Mouse (Mus musculus) hindbrain, embryonic 10.5 days (tissue): ENCODE measurements at regions not wholly inside any gene's neighbourhood (a gene's known extent, or its start where the extent isn't known, plus 50 kb on each side); places are given as distances from the start of the nearest gene placed in this dataset.
A peak's percentile ranks its signal among the peaks of the same experiment; 100 is the strongest.

Experiments used
- DNase-seq: peaks from one replicate; pipeline ENCODE4 v3.0.0-alpha.2; 2017; ENCODE audit warnings: low spot score
- H3K27ac ChIP-seq: fragments of 300-500 bp; sonication (generic); 2 replicates; pipeline ENCODE4 v1.5.1; 2016; ENCODE audit warnings: mild to moderate bottlenecking, moderate library complexity
- H3K27me3 ChIP-seq: fragments of 300-500 bp; sonication (generic); 2 replicates; pipeline ENCODE4 v1.6.1; 2016; ENCODE audit warnings: mild to moderate bottlenecking; ENCODE audit not compliant: poor library complexity, insufficient read depth, severe bottlenecking
- H3K36me3 ChIP-seq: fragments of 300-500 bp; sonication (generic); 2 replicates; pipeline ENCODE4 v1.6.1; 2016; ENCODE audit warnings: mild to moderate bottlenecking, moderate library complexity
- H3K4me1 ChIP-seq: fragments of 300-500 bp; sonication (generic); replicated peaks from 2 replicates; pipeline ENCODE4 v1.6.1; 2016; ENCODE audit warnings: mild to moderate bottlenecking
- H3K4me3 ChIP-seq: fragments of 300-500 bp; sonication (generic); 2 replicates; pipeline ENCODE4 v1.5.1; 2016; ENCODE audit warnings: mild to moderate bottlenecking, moderate library complexity
- H3K9me3 ChIP-seq: fragments of 300-500 bp; sonication (generic); 2 replicates; pipeline ENCODE4 v1.6.1; 2016; ENCODE audit warnings: mild to moderate bottlenecking, moderate library complexity
- WGBS: fragments of 180-500 bp; shearing (Covaris S2); methylation state at CpG from one replicate; pipeline ENCODE4 v1.1.7; 2016; 5-methylcytosine and 5-hydroxymethylcytosine counted together

DNA sequence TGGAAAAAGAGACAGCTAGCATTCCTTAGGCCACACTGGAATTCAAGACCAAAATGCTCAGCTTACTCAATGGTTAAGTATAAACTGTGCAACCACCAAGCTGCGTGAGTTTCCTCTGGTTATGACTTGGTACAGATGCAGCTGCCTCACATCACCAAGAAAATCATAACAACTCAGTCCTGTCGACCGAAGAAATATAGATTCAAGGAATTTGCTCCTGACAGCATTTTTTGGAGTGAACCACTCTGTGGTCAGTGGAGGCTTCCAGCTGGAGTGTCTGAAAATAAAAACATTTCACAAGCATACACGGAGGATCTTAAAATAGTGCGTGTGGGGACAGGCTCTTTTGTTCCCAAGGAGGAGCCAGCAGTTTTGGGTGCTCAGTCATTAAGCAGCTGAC lies 253.8 kb downstream of the Bckdhb start:
- Histone ChIP-seq H3K36me3 (no peaks in the 10 kb centered on the region), H3K27me3 (no peaks in the 10 kb centered on the region), H3K9me3 (no peaks in the 10 kb centered on the region), H3K4me3 (no peak overlapping the region), H3K27ac (no peak overlapping the region), H3K4me1 (no peaks in the 10 kb centered on the region; the same call in 1 of the 2 replicates)
- DNase-seq = no peak
- WGBS = 78% methylated on average over 5 of the region's 5 CpGs

- H3K4me1 ChIP-seq = no peaks in the 10 kb centered on the region; the same call in 1 of the 2 replicates
- no peaks in the 10 kb centered on the region for H3K27me3 ChIP-seq
- H3K36me3 ChIP-seq = no peaks in the 10 kb centered on the region
- H3K27ac ChIP-seq = no peak overlapping the region
- WGBS = 42% methylated on average over 4 of the region's 4 CpGs
- DNase-seq = no peak
- H3K4me3 ChIP-seq = no peak overlapping the region
- H3K9me3 ChIP-seq = no peaks in the 10 kb centered on the region
These were observed 254.3 kb downstream of the Bckdhb start for GRCm38 (mm10) chr9:84179238-84179637.

GRCm38 (mm10) chr9:84183637-84184374 lies 258.9 kb downstream of the Bckdhb start:
- Histone ChIP-seq H3K36me3 (no peaks in the 10 kb centered on the region), H3K27ac (no peak overlapping the region), H3K27me3 (no peaks in the 10 kb centered on the region), H3K9me3 (no peaks in the 10 kb centered on the region), H3K4me1 (no peaks in the 10 kb centered on the region; the same call in 1 of the 2 replicates), H3K4me3 (no peak overlapping the region)
- no peak for DNase-seq
- 76% methylated on average over 6 of the region's 6 CpGs for WGBS

- H3K27me3 ChIP-seq = no peaks in the 10 kb centered on the region
- H3K36me3 ChIP-seq = no peaks in the 10 kb centered on the region
- WGBS = 87% methylated on average over 3 of the region's 3 CpGs
- H3K4me1 ChIP-seq = no peaks in the 10 kb centered on the region; the same call in 1 of the 2 replicates
- no peaks in the 10 kb centered on the region for H3K9me3 ChIP-seq
- no peak overlapping the region for H3K4me3 ChIP-seq
- no peak for DNase-seq
- no peak overlapping the region for H3K27ac ChIP-seq
These were observed 262.6 kb downstream of the Bckdhb start for GRCm38 (mm10) chr9:84187531-84187930.

DNA sequence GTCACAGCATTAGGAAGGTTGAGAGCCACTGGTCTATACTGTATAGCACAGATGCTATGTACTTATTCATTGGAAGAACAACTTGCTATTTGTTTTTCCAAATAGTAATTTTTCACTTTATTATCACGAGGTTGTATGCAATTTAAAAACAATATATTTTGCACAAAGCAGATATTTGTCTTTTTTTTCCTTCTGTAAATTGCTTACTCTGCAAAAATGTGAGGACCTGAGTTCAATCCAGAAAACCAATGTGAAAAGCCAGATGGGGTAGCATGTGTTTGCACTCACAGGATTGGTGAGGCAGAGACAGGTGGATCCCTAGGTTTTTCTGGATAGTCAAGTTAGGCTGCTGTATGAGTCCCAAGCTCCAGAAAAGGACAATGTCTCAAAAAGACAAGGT lies 268.5 kb downstream of the Bckdhb start:
- DNase-seq = no peak
- 74% methylated on average over 1 of the region's 1 CpGs for WGBS
- Histone ChIP-seq H3K4me3 (no peak overlapping the region), H3K9me3 (no peaks in the 10 kb centered on the region), H3K4me1 (no peaks in the 10 kb centered on the region), H3K27ac (no peak overlapping the region), H3K27me3 (no peaks in the 10 kb centered on the region), H3K36me3 (no peaks in the 10 kb centered on the region)

DNA sequence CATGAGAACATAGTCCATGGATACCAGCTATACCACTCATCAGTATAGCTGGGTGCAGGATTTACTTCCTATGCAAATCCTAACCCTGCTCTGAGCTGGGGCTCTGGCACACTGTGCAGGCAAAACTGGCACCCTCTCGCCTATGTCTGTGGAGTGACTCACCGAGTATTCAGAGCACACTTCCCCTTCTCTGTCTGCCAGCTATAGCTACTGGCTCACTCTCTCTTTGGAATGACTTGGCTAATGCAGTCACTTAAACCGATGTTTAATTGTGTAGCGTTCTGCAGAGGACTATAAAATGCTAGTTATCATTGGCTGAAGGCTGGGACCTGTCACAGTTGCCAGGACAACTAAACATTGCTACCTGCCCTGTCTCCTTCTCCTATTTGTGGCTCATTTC lies 269.8 kb downstream of the Bckdhb start:
- no peak overlapping the region for H3K4me3 ChIP-seq
- no peaks in the 10 kb centered on the region for H3K27me3 ChIP-seq
- WGBS = 92% methylated on average over 4 of the region's 4 CpGs
- H3K27ac ChIP-seq = no peak overlapping the region
- no peaks in the 10 kb centered on the region for H3K9me3 ChIP-seq
- no peak for DNase-seq
- no peaks in the 10 kb centered on the region for H3K4me1 ChIP-seq
- H3K36me3 ChIP-seq = no peaks in the 10 kb centered on the region

- Histone ChIP-seq H3K27me3 (no peaks in the 10 kb centered on the region), H3K36me3 (no peaks in the 10 kb centered on the region), H3K9me3 (no peaks in the 10 kb centered on the region), H3K27ac (no peak overlapping the region), H3K4me1 (no peaks in the 10 kb centered on the region), H3K4me3 (no peak overlapping the region)
- no peak for DNase-seq
- WGBS = 79% methylated on average over 4 of the region's 4 CpGs
These were observed 270.4 kb downstream of the Bckdhb start for GRCm38 (mm10) chr9:84195338-84195737.

DNA sequence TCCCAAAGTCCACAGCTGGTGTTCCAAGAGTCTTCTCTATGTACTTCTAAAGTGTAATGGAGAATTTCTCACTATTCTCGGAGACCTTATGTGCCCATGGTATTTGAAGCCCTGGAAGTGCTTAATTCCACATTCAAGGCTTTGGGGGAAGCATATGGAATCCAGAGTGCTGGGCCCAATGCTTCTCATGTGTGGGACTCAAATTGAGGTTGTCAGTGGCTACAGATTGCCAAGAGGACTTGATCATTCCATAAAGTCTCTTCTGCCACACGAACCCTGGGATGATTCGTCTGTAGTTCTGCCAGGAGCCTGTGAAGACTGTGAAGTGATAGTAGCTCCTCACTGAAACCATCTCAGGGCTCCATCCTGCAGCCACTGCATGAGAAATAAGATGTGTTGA lies 275.3 kb downstream of the Bckdhb start:
- Histone ChIP-seq H3K4me1 (no peaks in the 10 kb centered on the region), H3K4me3 (no peak overlapping the region), H3K36me3 (no peaks in the 10 kb centered on the region), H3K9me3 (no peaks in the 10 kb centered on the region), H3K27me3 (no peaks in the 10 kb centered on the region), H3K27ac (no peak overlapping the region)
- DNase-seq = no peak
- WGBS = 89% methylated on average over 3 of the region's 3 CpGs

GRCm38 (mm10) chr9:84204056-84204455 lies 279.1 kb downstream of the Bckdhb start:
- Histone ChIP-seq H3K36me3 (no peaks in the 10 kb centered on the region), H3K4me3 (no peak overlapping the region), H3K27ac (no peak overlapping the region), H3K27me3 (no peaks in the 10 kb centered on the region), H3K9me3 (no peaks in the 10 kb centered on the region), H3K4me1 (no peaks in the 10 kb centered on the region)
- no peak for DNase-seq
- 85% methylated on average over 3 of the region's 3 CpGs for WGBS

- 82% methylated on average over 4 of the region's 4 CpGs for WGBS
These were observed 315.6 kb downstream of the Bckdhb start for GRCm38 (mm10) chr9:84240491-84240975.

GRCm38 (mm10) chr9:84249765-84250164 lies 324.8 kb downstream of the Bckdhb start:
- H3K36me3 ChIP-seq = no peaks in the 10 kb centered on the region
- no peaks in the 10 kb centered on the region for H3K9me3 ChIP-seq
- no peak overlapping the region for H3K27ac ChIP-seq
- WGBS = 93% methylated on average over 1 of the region's 1 CpGs
- no peak overlapping the region for H3K4me3 ChIP-seq
- H3K4me1 ChIP-seq = peaks cover 10% of the 10 kb centered on the region
- no peaks in the 10 kb centered on the region for H3K27me3 ChIP-seq
- no peak for DNase-seq

More at GRCm38 (mm10) chr9:84240491-84240975, 315.6 kb downstream of the Bckdhb start:
- no peaks in the 10 kb centered on the region for H3K4me1 ChIP-seq
- H3K9me3 ChIP-seq = no peaks in the 10 kb centered on the region
- no peak overlapping the region for H3K27ac ChIP-seq
- no peak for DNase-seq
- no peak overlapping the region for H3K4me3 ChIP-seq
- no peaks in the 10 kb centered on the region for H3K36me3 ChIP-seq
- no peaks in the 10 kb centered on the region for H3K27me3 ChIP-seq

GRCm38 (mm10) chr9:84253022-84253991 lies 328.4 kb downstream of the Bckdhb start:
- no peaks in the 10 kb centered on the region for H3K9me3 ChIP-seq
- H3K36me3 ChIP-seq = no peaks in the 10 kb centered on the region
- peaks cover 10% of the 10 kb centered on the region for H3K4me1 ChIP-seq
- DNase-seq = peak; percentile 66
- H3K27me3 ChIP-seq = no peaks in the 10 kb centered on the region
- 16% methylated on average over 7 of the region's 7 CpGs for WGBS
- H3K4me3 ChIP-seq = no peak overlapping the region
- H3K27ac ChIP-seq = no peak overlapping the region

DNA sequence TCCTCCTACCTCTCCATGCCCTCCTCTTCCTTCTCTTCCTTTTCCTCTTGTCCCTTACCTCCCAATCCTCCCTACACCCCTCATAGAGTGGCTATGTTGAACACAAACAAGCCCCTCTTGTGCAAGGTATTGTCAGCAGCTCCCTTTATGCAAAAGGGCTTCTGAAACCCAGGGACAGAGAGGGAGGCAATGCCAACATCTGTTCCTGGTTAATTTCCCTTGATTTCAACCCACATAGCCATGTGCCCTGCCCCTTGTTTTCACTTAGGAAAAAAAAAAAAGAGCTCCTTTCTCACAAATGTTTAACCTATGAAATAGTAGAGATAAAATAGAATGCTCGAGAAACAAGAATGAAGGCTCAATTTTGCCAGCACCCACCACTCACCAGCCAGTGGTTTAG lies 333.5 kb downstream of the Bckdhb start:
- Histone ChIP-seq H3K4me1 (peaks cover 5% of the 10 kb centered on the region), H3K36me3 (no peaks in the 10 kb centered on the region), H3K27me3 (no peaks in the 10 kb centered on the region), H3K27ac (peak overlapping the region; percentile 16; the same call in 1 of the 2 replicates), H3K4me3 (no peak overlapping the region), H3K9me3 (no peaks in the 10 kb centered on the region)
- WGBS = 64% methylated on average over 1 of the region's 1 CpGs
- DNase-seq = no peak
